Mouse (Mus musculus) hindbrain, embryonic 13.5 days (tissue): ENCODE results near the gene Prdx6. TPM values are rescaled to one million over a fixed set of nuclear protein-coding genes. Genes with fewer than 3 reads are reported as not detected.
"Not testable (repeated sequence)": the region's sequence is repeated elsewhere in the genome, so short reads cannot be mapped to it uniquely, and the experiment has no call there.

Source experiments
- ATAC-seq: fragments of 200-750 bp; cut with Nextera tagmentation; 2 replicates; pipeline ENCODE4 v1.8.0; 2017; ENCODE audit warnings: moderate TSS enrichment; ENCODE audit not compliant: low FRiP score
- H3K27ac ChIP-seq: fragments of 300-500 bp; sonication (generic); 2 replicates; pipeline ENCODE4 v1.5.1; 2015; ENCODE audit warnings: inconsistent platforms, mild to moderate bottlenecking, moderate library complexity
- H3K27me3 ChIP-seq: fragments of 300-500 bp; sonication (generic); 2 replicates; pipeline ENCODE4 v1.6.1; 2015; ENCODE audit warnings: mild to moderate bottlenecking, inconsistent platforms
- H3K36me3 ChIP-seq: fragments of 300-500 bp; sonication (generic); 2 replicates; pipeline ENCODE4 v1.6.1; 2015; ENCODE audit warnings: mild to moderate bottlenecking, inconsistent platforms
- H3K4me1 ChIP-seq: fragments of 300-500 bp; sonication (generic); replicated peaks from 2 replicates; pipeline ENCODE4 v1.6.1; 2015; ENCODE audit warnings: inconsistent platforms
- H3K4me2 ChIP-seq: fragments of 300-500 bp; sonication (generic); 2 replicates; pipeline ENCODE4 v1.6.1; 2015; ENCODE audit warnings: inconsistent platforms, mild to moderate bottlenecking, moderate library complexity
- H3K4me3 ChIP-seq: fragments of 300-500 bp; sonication (generic); 2 replicates; pipeline ENCODE4 v1.5.1; 2015; ENCODE audit warnings: mild to moderate bottlenecking, inconsistent platforms
- H3K9ac ChIP-seq: fragments of 300-500 bp; sonication (generic); 2 replicates; pipeline ENCODE4 v1.6.1; 2015; ENCODE audit warnings: mild to moderate bottlenecking, inconsistent platforms
- H3K9me3 ChIP-seq: fragments of 300-500 bp; sonication (generic); 2 replicates; pipeline ENCODE4 v1.6.1; 2016; ENCODE audit warnings: inconsistent platforms
- WGBS: fragments of 180-500 bp; shearing (Covaris S2); methylation state at CpG from one replicate; pipeline ENCODE4 v1.1.7; 2015; 5-methylcytosine and 5-hydroxymethylcytosine counted together
- polyA plus RNA-seq: library from polyadenylated mRNA; unstranded; fragments of >200 nt; fragmentation: Nextera tagmentation; extraction: Ambion mirVana; gene quantifications from 2 replicates; pipeline ENCODE4 v1.2.1, GENCODE M21; 2015

The Prdx6 gene
- polyA plus RNA-seq, 1 experiment from 2014 or later, result 223 TPM

DNA sequence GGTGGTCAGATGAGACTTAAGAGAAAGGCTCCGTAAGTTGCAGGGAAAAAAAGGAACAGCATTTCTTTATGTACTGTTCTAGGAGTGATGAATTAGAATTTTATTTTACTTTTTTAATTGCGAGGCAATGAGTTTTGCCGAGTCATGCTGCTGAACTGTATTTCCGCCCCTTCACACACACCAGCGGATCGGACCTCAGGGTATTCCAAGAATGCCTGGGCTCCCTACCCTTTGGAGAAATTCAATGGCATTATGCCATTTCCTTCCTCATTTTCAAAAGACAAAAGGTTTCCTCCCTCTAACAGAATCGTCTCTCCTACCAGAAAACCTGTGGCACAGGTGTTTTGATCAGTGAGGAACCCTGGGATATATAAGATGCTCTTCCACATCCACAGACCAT is 2.3 kb downstream of the Prdx6 start:
- peak overlapping the region; percentile 92; the same call in 1 of the 2 replicates for H3K4me3 ChIP-seq
- WGBS, result 76% methylated on average over 7 of the region's 7 CpGs
- H3K4me1 ChIP-seq, result peaks cover 37% of the 10 kb centered on the region
- no peak overlapping the region for H3K27ac ChIP-seq
- peak overlapping the region; percentile 92 for H3K4me2 ChIP-seq
- peaks cover 13% of the 10 kb centered on the region for H3K27me3 ChIP-seq
- peaks cover 20% of the 10 kb centered on the region for H3K36me3 ChIP-seq
- H3K9me3 ChIP-seq, result no peaks in the 10 kb centered on the region
- H3K9ac ChIP-seq, result no peak overlapping the region; the same call in 1 of the 2 replicates
- ATAC-seq, result no peak

DNA sequence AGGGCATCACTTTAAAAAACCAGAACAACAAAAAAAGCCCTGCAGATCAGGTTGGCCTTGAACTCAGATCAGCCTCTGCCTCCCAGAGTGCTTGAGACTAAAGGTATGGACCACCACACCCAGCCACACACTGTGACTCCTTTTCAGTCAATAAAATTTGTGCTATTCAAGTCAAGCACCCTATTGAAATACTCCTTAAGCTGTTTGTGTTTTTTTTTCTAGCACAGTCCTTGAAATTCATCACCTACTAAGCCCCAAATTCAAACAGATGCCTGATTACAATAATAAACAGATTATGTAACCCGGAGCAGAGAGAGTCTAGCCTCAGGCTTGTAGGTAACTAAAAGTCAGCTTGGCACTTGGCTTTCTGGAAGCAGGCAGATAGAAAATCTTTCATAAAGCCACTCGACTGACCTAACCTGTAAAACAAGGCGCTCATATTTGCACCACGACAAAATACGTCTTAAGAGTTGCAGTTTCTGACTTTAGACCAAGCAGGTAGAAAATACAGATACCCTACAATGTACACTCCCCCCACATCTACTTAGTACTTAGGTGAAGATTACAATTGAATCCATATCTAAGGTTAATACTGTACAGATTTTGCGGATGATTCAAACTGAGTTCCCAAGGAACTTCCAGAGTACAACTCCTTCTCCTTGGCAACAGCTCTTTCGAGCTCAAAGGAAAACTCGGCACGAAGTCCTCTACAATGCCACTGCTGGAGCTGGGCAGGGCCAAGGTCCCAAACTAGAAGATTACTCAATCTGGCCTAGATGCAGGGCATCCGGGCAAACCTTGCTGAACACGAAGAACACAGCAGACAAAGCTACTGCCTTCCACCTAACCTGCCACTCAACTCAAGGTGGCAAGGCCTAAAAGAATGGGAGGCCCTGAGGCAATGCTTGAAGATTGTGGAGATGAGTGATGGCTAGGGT is 3.1 kb downstream of the Prdx6 start:
- H3K9ac ChIP-seq, result no peak overlapping the region; the same call in 1 of the 2 replicates
- H3K27ac ChIP-seq, result no peak overlapping the region
- H3K4me1 ChIP-seq, result peaks cover 37% of the 10 kb centered on the region
- ATAC-seq, result no peak
- H3K27me3 ChIP-seq, result peaks cover 12% of the 10 kb centered on the region
- no peaks in the 10 kb centered on the region for H3K9me3 ChIP-seq
- H3K36me3 ChIP-seq, result peaks cover 26% of the 10 kb centered on the region
- 77% methylated on average over 11 of the region's 11 CpGs for WGBS
- H3K4me2 ChIP-seq, result peak overlapping the region; percentile 92
- H3K4me3 ChIP-seq, result no peak overlapping the region

DNA sequence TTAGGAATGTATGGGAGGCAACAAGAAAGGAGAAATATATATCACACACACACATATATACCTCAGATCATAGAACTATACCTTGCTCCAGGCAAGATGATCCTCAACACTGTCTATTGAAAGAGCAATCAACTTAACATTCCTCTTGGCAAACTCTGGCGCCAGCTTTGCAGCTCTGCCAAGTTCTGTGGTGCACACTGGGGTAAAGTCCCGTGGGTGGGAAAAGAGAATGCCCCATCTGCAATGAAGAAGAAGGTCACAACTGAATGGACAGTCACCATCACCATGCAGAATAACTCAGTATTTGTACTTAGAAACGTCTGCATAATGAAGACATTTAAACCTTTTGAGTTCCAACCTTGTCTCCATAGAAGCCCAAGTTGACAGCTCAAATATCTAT is 3.8 kb downstream of the Prdx6 start:
- Histone ChIP-seq H3K36me3 (peaks cover 34% of the 10 kb centered on the region), H3K27me3 (peaks cover 5% of the 10 kb centered on the region), H3K4me1 (peaks cover 37% of the 10 kb centered on the region), H3K9me3 (no peaks in the 10 kb centered on the region), H3K4me2 (no peak overlapping the region), H3K27ac (no peak overlapping the region), H3K4me3 (no peak overlapping the region), H3K9ac (no peak overlapping the region)
- no peak for ATAC-seq
- 71% methylated on average over 3 of the region's 3 CpGs for whole genome bisulfite sequencing

DNA sequence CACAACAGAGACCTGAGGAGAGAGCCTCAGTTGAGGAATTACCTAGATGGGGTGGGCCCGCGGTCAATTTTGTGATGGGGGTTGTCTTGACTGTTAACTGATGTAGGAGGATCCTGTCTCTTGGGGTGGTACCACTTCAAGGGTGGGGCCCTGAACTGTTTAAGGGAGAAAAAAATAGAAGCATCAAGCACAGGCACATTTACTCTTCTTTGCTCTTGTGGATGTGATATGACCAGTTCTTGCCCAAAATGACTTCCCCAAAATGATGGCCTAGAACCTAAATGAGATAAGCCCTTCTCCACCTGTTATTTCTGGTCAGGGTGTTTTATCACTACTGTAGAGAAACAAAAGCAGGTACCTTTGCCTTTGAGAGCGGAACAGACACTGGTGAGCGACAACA is 13.3 kb downstream of the Prdx6 start:
- peaks cover 57% of the 10 kb centered on the region for H3K36me3 ChIP-seq
- 98% methylated on average over 4 of the region's 4 CpGs for WGBS
- H3K9me3 ChIP-seq, result no peaks in the 10 kb centered on the region
- H3K4me2 ChIP-seq, result no peak overlapping the region
- H3K27ac ChIP-seq, result no peak overlapping the region
- no peaks in the 10 kb centered on the region; the same call in 1 of the 2 replicates for H3K4me1 ChIP-seq
- no peak overlapping the region for H3K9ac ChIP-seq
- no peak for ATAC-seq
- no peak overlapping the region for H3K4me3 ChIP-seq
- no peaks in the 10 kb centered on the region for H3K27me3 ChIP-seq

DNA sequence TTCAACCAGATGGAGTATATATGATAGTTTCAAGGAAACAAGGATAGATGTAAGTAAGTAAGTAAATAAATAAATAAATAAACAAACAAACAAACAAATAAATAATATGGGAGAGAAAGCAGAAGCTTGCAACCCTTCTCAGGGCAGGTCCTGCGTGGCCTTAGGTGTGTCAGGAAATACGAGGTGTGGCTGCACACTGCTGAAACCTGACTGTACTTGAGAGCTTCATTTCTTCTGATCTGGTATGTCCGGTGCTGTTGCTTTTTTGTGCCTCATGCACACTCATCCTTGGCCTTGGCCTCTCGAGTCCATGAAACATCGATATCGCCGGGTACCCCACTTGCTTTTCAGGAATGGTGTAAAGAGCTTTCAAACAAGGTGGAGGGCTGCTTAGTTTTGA is 13.7 kb downstream of the Prdx6 start:
- WGBS, result 97% methylated on average over 7 of the region's 7 CpGs
- ATAC-seq, result no peak

DNA sequence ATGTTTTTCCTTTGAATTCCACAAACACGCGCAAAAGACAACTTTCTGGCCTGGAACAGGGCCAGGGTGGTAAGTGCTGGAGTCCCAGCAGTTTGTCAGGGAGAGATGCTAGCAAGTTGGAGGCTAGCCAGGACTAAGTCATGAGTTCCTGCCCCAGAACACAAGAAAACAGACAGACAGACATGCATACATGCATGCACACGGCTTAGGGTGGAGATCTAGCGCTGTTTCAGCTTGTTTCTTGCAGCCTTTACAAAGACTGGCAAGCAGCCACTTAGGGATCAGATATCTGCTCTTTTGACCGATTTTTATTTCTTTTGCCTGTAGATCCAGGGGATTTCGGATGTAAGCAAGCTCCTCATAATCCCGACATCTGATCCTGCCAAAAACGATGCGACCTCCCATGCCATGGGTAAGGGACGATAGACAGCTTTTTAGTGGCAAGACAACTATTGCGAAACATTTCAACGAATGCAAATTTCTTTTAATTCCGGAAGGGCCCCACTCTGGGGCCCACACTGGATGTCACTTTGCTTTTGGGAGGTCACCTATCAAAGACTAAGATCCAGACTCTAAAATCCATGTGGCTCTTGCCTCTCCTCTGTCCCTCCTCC is 17.7 kb downstream of the Prdx6 start:
- WGBS, result 88% methylated on average over 13 of the region's 13 CpGs
- ATAC-seq, result no peak

More for the DNA sequence above, 13.7 kb downstream of the Prdx6 start:
- H3K36me3 ChIP-seq, result peaks cover 53% of the 10 kb centered on the region
- H3K4me2 ChIP-seq, result no peak overlapping the region
- no peak overlapping the region for H3K4me3 ChIP-seq
- no peak overlapping the region for H3K27ac ChIP-seq
- no peaks in the 10 kb centered on the region; the same call in 1 of the 2 replicates for H3K4me1 ChIP-seq
- no peak overlapping the region for H3K9ac ChIP-seq
- H3K9me3 ChIP-seq, result no peaks in the 10 kb centered on the region
- no peaks in the 10 kb centered on the region for H3K27me3 ChIP-seq

DNA sequence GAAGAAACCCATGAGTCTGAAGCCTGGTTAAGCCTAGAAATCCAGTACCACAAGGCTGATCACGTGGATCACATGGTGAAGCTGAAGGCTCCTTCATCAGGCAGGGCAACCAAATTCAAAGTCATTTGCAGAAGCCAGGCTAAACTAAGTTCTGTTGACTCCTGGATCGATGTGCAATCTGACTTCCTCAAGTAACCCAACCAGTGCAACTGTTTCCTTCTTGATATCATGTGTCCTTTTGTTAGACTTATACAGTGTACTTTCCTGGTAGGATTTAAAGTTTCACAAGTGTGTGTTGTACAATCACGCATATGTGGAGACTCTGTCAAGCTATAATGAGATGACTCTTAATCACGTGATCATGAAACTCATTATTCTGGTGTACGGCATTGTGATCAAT is 18.8 kb downstream of the Prdx6 start:
- no peaks in the 10 kb centered on the region for H3K9me3 ChIP-seq
- H3K27me3 ChIP-seq, result no peaks in the 10 kb centered on the region
- H3K36me3 ChIP-seq, result peaks cover 7% of the 10 kb centered on the region
- no peaks in the 10 kb centered on the region; the same call in 1 of the 2 replicates for H3K4me1 ChIP-seq
- WGBS, result 90% methylated on average over 5 of the region's 5 CpGs
- no peak overlapping the region for H3K4me3 ChIP-seq
- no peak overlapping the region for H3K27ac ChIP-seq
- H3K9ac ChIP-seq, result no peak overlapping the region
- H3K4me2 ChIP-seq, result no peak overlapping the region
- no peak for ATAC-seq

More for the DNA sequence above, 17.7 kb downstream of the Prdx6 start:
- no peak overlapping the region for H3K4me3 ChIP-seq
- H3K4me2 ChIP-seq, result no peak overlapping the region
- H3K4me1 ChIP-seq, result no peaks in the 10 kb centered on the region; the same call in 1 of the 2 replicates
- no peaks in the 10 kb centered on the region for H3K27me3 ChIP-seq
- H3K36me3 ChIP-seq, result peaks cover 19% of the 10 kb centered on the region
- H3K27ac ChIP-seq, result no peak overlapping the region
- H3K9me3 ChIP-seq, result no peaks in the 10 kb centered on the region
- no peak overlapping the region for H3K9ac ChIP-seq

DNA sequence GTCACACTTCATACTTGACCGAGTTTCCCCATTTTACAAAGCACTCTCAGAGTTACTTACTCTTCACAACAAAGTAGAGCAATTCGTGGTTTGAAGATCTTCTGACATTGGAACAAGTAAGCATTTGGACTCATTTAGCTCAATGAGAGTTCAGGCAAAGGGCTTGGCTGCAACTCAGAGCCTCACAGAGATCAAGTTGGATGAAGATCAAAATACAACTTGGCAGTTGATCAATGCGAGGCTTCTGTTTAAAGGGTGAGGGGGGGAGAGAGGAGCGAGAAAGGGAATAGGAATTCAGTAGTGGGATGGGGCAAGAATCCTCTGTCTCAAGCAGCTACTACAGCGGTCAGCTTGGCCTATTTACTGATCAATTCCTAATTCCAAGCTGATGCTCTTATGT is 26.2 kb downstream of the Prdx6 start:
- H3K36me3 ChIP-seq, result no peaks in the 10 kb centered on the region
- H3K4me1 ChIP-seq, result no peaks in the 10 kb centered on the region
- H3K4me3 ChIP-seq, result no peak overlapping the region
- ATAC-seq, result no peak
- 48% methylated on average over 5 of the region's 5 CpGs for WGBS
- H3K4me2 ChIP-seq, result no peak overlapping the region
- no peak overlapping the region for H3K9ac ChIP-seq
- no peaks in the 10 kb centered on the region for H3K9me3 ChIP-seq
- no peak overlapping the region for H3K27ac ChIP-seq
- H3K27me3 ChIP-seq, result no peaks in the 10 kb centered on the region

DNA sequence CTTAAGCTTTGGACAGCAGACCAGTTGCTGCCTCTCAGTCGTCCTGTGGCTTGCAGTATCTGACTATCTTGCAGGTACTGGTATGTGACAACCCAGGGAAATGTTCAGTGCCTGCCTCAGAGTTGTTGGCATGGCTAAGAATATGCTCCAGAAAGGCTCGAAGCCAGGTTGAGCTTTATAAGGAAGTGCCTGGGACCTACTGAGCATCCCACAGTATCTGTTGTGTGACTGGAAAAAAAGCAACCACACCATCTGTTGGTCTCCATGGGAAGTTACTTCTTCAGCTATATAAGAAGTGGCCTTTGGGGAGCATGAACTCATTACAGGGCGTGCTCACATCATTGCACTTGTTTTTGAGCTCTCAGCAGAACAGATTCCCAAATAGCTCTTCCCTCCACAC is 31.2 kb downstream of the Prdx6 start:
- ATAC-seq, result no peak
- Histone ChIP-seq H3K9me3 (no peaks in the 10 kb centered on the region), H3K4me3 (no peak overlapping the region), H3K27me3 (no peaks in the 10 kb centered on the region), H3K9ac (no peak overlapping the region), H3K4me2 (no peak overlapping the region), H3K36me3 (no peaks in the 10 kb centered on the region), H3K27ac (no peak overlapping the region), H3K4me1 (no peaks in the 10 kb centered on the region)
- 76% methylated on average over 3 of the region's 3 CpGs for WGBS

DNA sequence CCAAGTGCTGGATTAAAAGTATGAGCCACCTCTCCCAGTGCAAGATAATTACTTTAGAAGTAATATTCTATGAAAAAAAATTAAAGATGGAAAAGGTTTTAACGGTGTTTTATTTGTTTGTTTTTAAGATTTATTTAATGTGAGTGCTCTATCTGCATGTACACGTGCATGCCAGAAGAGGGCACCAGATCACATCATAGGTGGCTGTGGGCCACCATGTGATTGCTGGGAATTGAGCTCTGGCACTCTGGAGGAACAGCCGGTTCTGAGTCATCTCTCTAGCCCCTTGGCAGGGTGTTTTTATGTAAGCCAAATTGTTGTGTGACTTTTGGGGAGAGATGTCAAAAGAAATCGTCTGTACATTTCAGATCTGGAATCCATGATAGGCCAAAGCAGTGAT is 36.6 kb downstream of the Prdx6 start:
- Histone ChIP-seq H3K4me3 (no peak overlapping the region), H3K9me3 (no peaks in the 10 kb centered on the region), H3K9ac (no peak overlapping the region), H3K36me3 (no peaks in the 10 kb centered on the region), H3K4me1 (no peaks in the 10 kb centered on the region), H3K4me2 (no peak overlapping the region), H3K27me3 (no peaks in the 10 kb centered on the region), H3K27ac (no peak overlapping the region)
- ATAC-seq, result no peak
- WGBS, result 30% methylated on average over 4 of the region's 4 CpGs

DNA sequence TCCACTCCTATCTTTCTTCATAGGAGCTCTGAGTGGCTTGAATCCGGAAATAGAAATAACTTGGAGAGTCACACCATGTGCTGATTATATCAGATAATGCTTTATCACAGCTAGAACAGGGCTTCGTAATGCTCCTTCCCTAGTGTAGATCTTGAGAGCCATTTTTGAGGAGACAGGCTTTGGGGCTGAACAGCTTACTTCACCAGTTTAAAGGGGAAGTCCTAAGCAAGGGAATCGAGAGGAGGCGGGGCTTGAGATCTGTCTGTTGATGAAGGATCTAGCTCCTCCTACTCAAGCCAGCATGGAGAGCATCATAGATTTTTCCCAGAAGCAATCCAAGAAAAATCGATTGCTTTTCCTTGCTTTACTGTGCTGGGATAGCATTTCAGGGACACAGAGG is 51.2 kb downstream of the Prdx6 start:
- Histone ChIP-seq H3K9ac (no peak overlapping the region), H3K4me2 (no peak overlapping the region), H3K36me3 (no peaks in the 10 kb centered on the region), H3K4me3 (no peak overlapping the region), H3K27me3 (no peaks in the 10 kb centered on the region), H3K27ac (no peak overlapping the region), H3K4me1 (peaks cover 5% of the 10 kb centered on the region), H3K9me3 (no peaks in the 10 kb centered on the region)
- WGBS, result 83% methylated on average over 5 of the region's 5 CpGs
- ATAC-seq, result no peak

DNA sequence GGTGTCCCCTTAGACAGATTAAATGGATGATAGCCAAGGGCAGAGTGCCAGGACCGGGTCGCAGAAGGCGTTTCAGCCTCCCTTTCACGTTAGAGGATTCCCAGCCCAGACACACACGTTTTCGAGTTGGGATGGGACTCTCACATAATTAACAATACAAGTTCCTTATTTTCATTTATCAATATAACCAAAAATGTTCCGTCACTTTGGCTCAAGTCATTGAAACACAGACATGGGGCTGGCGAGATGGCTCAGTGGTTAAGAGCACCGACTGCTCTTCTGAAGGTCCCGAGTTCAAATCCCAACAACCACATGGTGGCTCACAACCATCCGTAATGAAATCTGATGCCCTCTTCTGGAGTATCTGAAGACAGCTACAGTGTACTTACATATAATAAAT is 54.7 kb downstream of the Prdx6 start:
- not testable (repeated sequence) for H3K27me3 ChIP-seq, H3K9me3 ChIP-seq, H3K36me3 ChIP-seq
- 46% methylated on average over 11 of the region's 11 CpGs for WGBS
- H3K4me3 ChIP-seq, result peak overlapping the region; percentile 37
- ATAC-seq, result 0 out of 2 replicates have a peak, but pooled peaks have one; percentile 8
- H3K4me1 ChIP-seq, result peaks cover 14% of the 10 kb centered on the region
- H3K9ac ChIP-seq, result peak overlapping the region; percentile 49; the same call in 1 of the 2 replicates
- peak overlapping the region; percentile 62 for H3K4me2 ChIP-seq
- peak overlapping the region; percentile 49 for H3K27ac ChIP-seq
